Mouse (Mus musculus) liver, postnatal 0 days (tissue): ENCODE data around the gene Wwox. TPM values are rescaled to one million over a fixed set of nuclear protein-coding genes. Genes with fewer than 3 reads are reported as not detected.

Experiments used
- ATAC-seq: fragments of 200-750 bp; cut with Nextera tagmentation; 2 replicates; pipeline ENCODE4 v1.8.0; 2017; ENCODE audit warnings: mild to moderate bottlenecking, moderate library complexity
- DNase-seq: peaks from one replicate; pipeline ENCODE4 v3.0.0-alpha.2; 2016
- H3K27ac ChIP-seq: fragments of 300-500 bp; sonication (generic); 2 replicates; pipeline ENCODE4 v1.5.1; 2014; ENCODE audit warnings: antibody characterized with exemption, moderate library complexity, mild to moderate bottlenecking, low read depth
- H3K27me3 ChIP-seq: fragments of 300-500 bp; sonication (generic); 2 replicates; pipeline ENCODE4 v1.6.1; 2014; ENCODE audit warnings: low read length, control low read depth, mixed read lengths; ENCODE audit not compliant: insufficient read depth
- H3K36me3 ChIP-seq: fragments of 300-500 bp; sonication (generic); replicated peaks from 2 replicates; pipeline ENCODE4 v1.6.1; 2014; ENCODE audit warnings: mild to moderate bottlenecking, control low read depth, low read length, moderate library complexity, mixed read lengths; ENCODE audit not compliant: insufficient read depth
- H3K4me1 ChIP-seq: fragments of 300-500 bp; sonication (generic); 2 replicates; pipeline ENCODE4 v1.6.1; 2014; ENCODE audit warnings: antibody characterized with exemption, mild to moderate bottlenecking, control low read depth; ENCODE audit not compliant: insufficient read depth
- H3K4me2 ChIP-seq: fragments of 300-500 bp; sonication (generic); 2 replicates; pipeline ENCODE4 v1.6.1; 2014; ENCODE audit warnings: low read depth, mild to moderate bottlenecking, low read length, moderate library complexity, mixed read lengths
- H3K4me3 ChIP-seq: fragments of 300-500 bp; sonication (generic); 2 replicates; pipeline ENCODE4 v1.5.1; 2014; ENCODE audit warnings: low read depth, low read length
- H3K9ac ChIP-seq: fragments of 300-500 bp; sonication (generic); replicated peaks from 2 replicates; pipeline ENCODE4 v1.6.1; 2014; ENCODE audit warnings: mild to moderate bottlenecking, moderate library complexity
- H3K9me3 ChIP-seq: fragments of 300-500 bp; sonication (generic); 2 replicates; pipeline ENCODE4 v1.6.1; 2016; ENCODE audit warnings: mild to moderate bottlenecking, control low read depth, low read length, mixed read lengths
- CTCF ChIP-seq: sonication (generic); IDR thresholded peaks from 2 replicates; pipeline ENCODE4 v1.5.1; 2016; ENCODE audit warnings: antibody characterized with exemption, low read depth
- EP300 ChIP-seq: IDR thresholded peaks from 2 replicates; pipeline ENCODE4 v1.6.1; 2016; ENCODE audit warnings: antibody characterized with exemption, low read depth, mild to moderate bottlenecking
- WGBS: fragments of 180-500 bp; shearing (Covaris S2); extraction: QIAGEN DNeasy Blood & Tissue Kit; methylation state at CpG from one replicate; pipeline ENCODE4 v1.1.7; 2014; ENCODE audit not compliant: insufficient replicate concordance; 5-methylcytosine and 5-hydroxymethylcytosine counted together
- polyA plus RNA-seq: library from polyadenylated mRNA; unstranded; fragments of >200 nt; fragmentation: Nextera tagmentation; extraction: Ambion mirVana; gene quantifications from 2 replicates; pipeline ENCODE4 v1.2.1, GENCODE M21; 2015

The Wwox gene
- polyA plus RNA-seq, 1 experiment from 2014 or later, result 3.9 TPM

DNA sequence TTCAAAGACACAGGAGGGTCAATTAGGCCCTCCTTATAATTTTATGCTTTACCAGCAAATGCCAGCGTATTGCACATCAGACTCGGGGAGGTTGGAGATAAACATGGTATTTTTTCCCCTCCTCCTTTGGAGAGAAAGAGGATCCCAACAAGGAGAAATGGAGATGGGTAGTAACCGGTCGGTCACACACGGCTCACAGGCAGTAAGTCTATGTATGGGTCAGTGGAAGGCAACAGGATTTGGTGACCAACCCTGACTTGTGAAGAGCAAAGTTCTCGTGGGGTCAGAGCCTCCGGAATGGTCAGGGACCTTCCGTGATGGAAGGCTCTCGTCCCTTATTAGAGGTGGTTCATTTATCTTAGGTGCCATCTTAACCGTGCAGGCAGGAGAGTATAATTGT, 374.4 kb downstream of the Wwox start:
- no peak overlapping the region for H3K4me2 ChIP-seq
- ATAC-seq (no peak), DNase-seq (no peak)
- no peak for TF ChIP-seq CTCF
- no peak for TF ChIP-seq EP300
- no peak overlapping the region for H3K9ac ChIP-seq
- H3K27me3 ChIP-seq, result no peaks in the 10 kb centered on the region
- no peak overlapping the region for H3K4me3 ChIP-seq
- no peak overlapping the region for H3K27ac ChIP-seq
- WGBS, result 86% methylated on average over 10 of the region's 10 CpGs
- H3K4me1 ChIP-seq, result peaks cover 3% of the 10 kb centered on the region; the same call in 1 of the 2 replicates
- no peaks in the 10 kb centered on the region for H3K36me3 ChIP-seq
- H3K9me3 ChIP-seq, result no peaks in the 10 kb centered on the region

DNA sequence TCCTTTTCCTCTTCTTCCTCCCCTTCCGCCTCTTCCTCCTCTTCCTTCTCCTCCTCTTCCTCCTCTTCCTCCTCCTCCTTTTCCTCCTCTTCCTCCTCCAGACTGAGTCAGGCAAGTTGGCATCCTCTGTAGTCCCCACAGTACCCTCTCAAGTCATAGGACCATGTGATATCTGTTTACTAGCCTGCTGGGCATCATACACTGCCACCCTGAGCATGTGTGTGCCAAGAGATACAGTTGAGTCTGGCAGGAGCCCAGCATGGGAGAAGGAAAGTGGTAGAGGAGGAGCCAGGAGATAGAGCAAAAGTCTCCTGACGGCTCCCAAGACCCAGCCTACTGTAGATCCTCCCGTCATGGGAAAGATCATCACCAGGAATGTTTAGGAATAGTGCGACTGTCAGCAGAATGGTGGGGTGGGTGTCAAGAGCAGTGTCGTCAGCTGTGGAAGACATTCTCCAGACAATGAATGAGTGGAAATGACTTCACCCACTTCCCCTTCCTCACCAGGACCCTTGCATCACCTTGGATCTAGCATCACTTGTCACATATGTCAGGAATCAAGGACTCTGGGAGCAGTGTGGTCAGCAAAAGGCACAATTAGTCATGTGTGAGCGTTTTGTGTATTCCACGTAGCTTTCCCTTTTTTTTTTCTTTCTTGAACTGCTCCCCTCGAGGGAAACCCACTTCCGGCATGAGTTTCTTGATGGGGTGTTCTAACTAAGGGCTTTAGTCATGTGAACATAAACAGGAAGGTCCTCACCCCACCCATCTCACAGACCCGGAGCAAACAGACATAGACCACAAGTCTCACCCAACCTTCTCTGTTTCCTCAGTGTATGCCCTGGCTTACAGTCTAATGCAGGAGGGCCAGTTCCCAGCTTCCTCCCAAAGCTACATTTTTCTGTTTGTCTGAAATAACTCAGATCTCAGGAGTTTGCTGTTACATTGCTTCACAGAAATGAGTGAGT, 375.6 kb downstream of the Wwox start:
- TF ChIP-seq CTCF (no peak), EP300 (no peak)
- DNase-seq, result peak; percentile 21
- H3K4me3 ChIP-seq, result no peak overlapping the region
- peak; percentile 54 for ATAC-seq
- no peaks in the 10 kb centered on the region for H3K36me3 ChIP-seq
- 44% methylated on average over 10 of the region's 10 CpGs for WGBS
- peaks cover 3% of the 10 kb centered on the region; the same call in 1 of the 2 replicates for H3K4me1 ChIP-seq
- H3K9me3 ChIP-seq, result no peaks in the 10 kb centered on the region
- H3K9ac ChIP-seq, result no peak overlapping the region
- H3K4me2 ChIP-seq, result 0 out of 2 replicates have a peak overlapping the region, but pooled peaks have one; percentile 6
- H3K27ac ChIP-seq, result 0 out of 2 replicates have a peak overlapping the region, but pooled peaks have one; percentile 39
- H3K27me3 ChIP-seq, result no peaks in the 10 kb centered on the region

DNA sequence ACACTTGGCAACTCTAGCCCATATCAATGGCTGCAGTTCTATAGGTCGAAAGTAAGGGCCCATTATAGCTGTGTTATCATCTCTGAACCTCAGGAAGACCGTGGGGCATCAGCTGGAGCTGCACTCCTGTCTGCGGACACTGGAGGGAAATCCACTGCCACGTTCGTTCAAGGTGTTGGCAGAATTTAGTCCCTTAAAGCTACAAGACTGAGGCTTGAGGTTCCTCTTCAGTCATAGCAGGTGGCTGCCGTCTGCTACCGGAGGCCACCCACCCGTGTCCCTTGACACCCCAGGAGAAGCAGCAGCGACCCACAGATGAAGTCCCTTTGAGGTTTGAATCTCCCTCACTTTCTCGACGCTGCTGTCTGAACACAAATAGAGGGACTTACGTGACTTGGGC, 376.9 kb downstream of the Wwox start:
- DNase-seq, result no peak

DNA sequence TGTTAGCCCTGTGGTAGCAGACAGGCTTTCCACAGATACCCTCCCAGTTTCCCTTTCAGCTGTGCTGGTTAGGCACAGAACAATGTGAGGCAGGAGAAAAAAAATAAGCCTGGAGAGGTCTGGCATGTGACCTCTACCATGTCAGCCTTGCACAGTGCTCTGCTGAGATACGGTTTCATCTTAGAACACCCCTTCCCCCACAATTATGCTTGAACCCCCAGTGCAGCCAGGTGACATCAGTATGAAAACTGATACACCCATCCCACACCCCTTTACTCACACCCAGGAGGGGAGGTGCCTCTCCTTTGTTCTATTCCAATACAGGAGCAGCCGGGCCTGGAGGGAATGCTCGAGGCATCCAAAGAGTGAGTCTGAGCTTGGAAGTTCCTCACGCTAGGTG, 377.5 kb downstream of the Wwox start:
- Histone ChIP-seq H3K4me2 (no peak overlapping the region), H3K9me3 (no peaks in the 10 kb centered on the region), H3K36me3 (no peaks in the 10 kb centered on the region), H3K9ac (no peak overlapping the region), H3K27ac (no peak overlapping the region), H3K4me3 (no peak overlapping the region), H3K4me1 (peaks cover 3% of the 10 kb centered on the region; the same call in 1 of the 2 replicates), H3K27me3 (no peaks in the 10 kb centered on the region)
- ATAC-seq, result no peak
- DNase-seq, result no peak
- 73% methylated on average over 4 of the region's 4 CpGs for WGBS
- TF ChIP-seq EP300 (no peak), CTCF (no peak)

More for the DNA sequence above, 376.9 kb downstream of the Wwox start:
- 0 out of 2 replicates have a peak, but pooled peaks have one; percentile 17 for ATAC-seq
- H3K4me1 ChIP-seq, result peaks cover 3% of the 10 kb centered on the region; the same call in 1 of the 2 replicates
- no peak overlapping the region for H3K4me2 ChIP-seq
- H3K9ac ChIP-seq, result no peak overlapping the region
- H3K9me3 ChIP-seq, result no peaks in the 10 kb centered on the region
- TF ChIP-seq CTCF, result peak; percentile 19; the same call in 1 of the 2 replicates
- TF ChIP-seq EP300, result no peak
- H3K36me3 ChIP-seq, result no peaks in the 10 kb centered on the region
- no peak overlapping the region for H3K27ac ChIP-seq
- H3K27me3 ChIP-seq, result no peaks in the 10 kb centered on the region
- H3K4me3 ChIP-seq, result no peak overlapping the region
- WGBS, result 48% methylated on average over 12 of the region's 12 CpGs

DNA sequence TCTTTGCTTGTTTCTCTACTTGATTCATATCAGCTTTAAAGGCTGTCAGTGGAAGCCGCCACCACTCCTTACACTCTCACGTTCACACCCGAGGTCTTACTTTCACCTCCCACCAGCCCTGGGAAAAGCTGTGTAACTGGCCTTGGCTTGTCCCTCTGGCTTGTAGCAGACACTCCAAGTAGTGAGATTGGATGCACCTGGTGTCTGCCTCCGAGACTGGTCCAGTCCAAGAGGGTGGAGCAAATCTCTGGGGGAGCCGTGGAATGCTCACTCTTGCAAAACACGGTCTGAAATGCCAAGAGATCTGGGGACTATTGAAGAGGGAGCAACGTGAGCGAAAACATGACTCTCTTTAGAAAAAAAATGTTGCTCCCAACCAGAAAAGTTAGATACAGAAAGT, 382.1 kb downstream of the Wwox start:
- DNase-seq (no peak), ATAC-seq (no peak)

DNA sequence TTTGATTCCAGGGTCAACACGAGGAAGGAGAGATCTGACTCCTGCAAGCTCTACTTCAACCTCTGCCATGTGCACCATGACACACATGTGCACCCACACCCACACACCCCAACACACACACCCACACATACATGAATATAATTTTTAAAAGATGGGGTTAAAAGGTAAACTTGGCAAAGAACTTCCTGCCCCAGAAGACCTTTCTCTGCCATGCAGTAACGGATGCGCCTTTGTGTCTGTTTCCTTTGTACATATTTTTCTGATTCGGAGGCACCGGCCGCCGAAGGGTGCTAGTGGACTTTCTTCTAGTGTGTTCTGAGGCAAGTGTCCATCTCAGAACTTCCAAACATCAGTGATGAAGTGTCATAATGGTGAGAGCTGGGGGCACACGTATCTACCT, 386.0 kb downstream of the Wwox start:
- WGBS, result 89% methylated on average over 8 of the region's 8 CpGs
- no peak overlapping the region for H3K9ac ChIP-seq
- H3K4me3 ChIP-seq, result no peak overlapping the region
- no peaks in the 10 kb centered on the region for H3K36me3 ChIP-seq
- H3K27me3 ChIP-seq, result no peaks in the 10 kb centered on the region
- H3K4me2 ChIP-seq, result no peak overlapping the region
- no peaks in the 10 kb centered on the region for H3K9me3 ChIP-seq
- TF ChIP-seq EP300, result no peak
- no peak for TF ChIP-seq CTCF
- H3K4me1 ChIP-seq, result no peaks in the 10 kb centered on the region
- H3K27ac ChIP-seq, result no peak overlapping the region
- no peak for ATAC-seq
- no peak for DNase-seq

More for the DNA sequence above, 382.1 kb downstream of the Wwox start:
- H3K27ac ChIP-seq, result no peak overlapping the region
- no peak overlapping the region for H3K4me2 ChIP-seq
- H3K9ac ChIP-seq, result no peak overlapping the region
- H3K4me3 ChIP-seq, result no peak overlapping the region
- WGBS, result 72% methylated on average over 8 of the region's 8 CpGs
- no peak for TF ChIP-seq EP300
- TF ChIP-seq CTCF, result no peak
- H3K4me1 ChIP-seq, result no peaks in the 10 kb centered on the region
- H3K9me3 ChIP-seq, result no peaks in the 10 kb centered on the region
- H3K27me3 ChIP-seq, result no peaks in the 10 kb centered on the region
- no peaks in the 10 kb centered on the region for H3K36me3 ChIP-seq
